In genomic region chr8:128428971-128429370, GRCm38 (mm10) we compare ENCODE assay signal across 29 mouse cellular contexts.
A peak's percentile ranks its signal among the peaks of the same experiment; 100 is the strongest.
DNase-seq lines count a peak whose midpoint lies in the region; ATAC-seq lines count a peak whose summit lies in the region.
"Had no signal": no experiment of that assay in that cellular context is flagged by ENCODE, and none has a peak within 500 bp of the region (broad histone marks: within the 10 kb centered on the region; RNA-seq: fewer than 3 reads in every experiment).

No protein-coding gene starts in this region.

- H3K4me3 ChIP-seq in midbrain, embryonic 15.5 days = no peak overlapping the region
- H3K4me3 ChIP-seq in midbrain, embryonic 14.5 days (replicated peaks; ENCODE audit: low read depth, low read length) = no peak overlapping the region
- H3K4me3 ChIP-seq: embryonic facial prominence, embryonic 12.5 days; embryonic facial prominence, embryonic 15.5 days; erythroblast, embryonic 14.5 days; forebrain, embryonic 12.5 days; forebrain, embryonic 15.5 days; heart, embryonic 12.5 days; heart, embryonic 15.5 days had no signal

- peak; percentile 52; the same call in 1 of the 2 replicates for ATAC-seq in midbrain, embryonic 15.5 days (replicated peaks)
- ATAC-seq in midbrain, embryonic 14.5 days (ENCODE audit: low FRiP score, low TSS enrichment) = no peak
- ATAC-seq in common myeloid progenitor, adult 5-6 weeks (replicated peaks; ENCODE audit: low read depth, poor library complexity, severe bottlenecking) = 0 out of 2 replicates have a peak, but pooled peaks have one; percentile 3
- ATAC-seq: CD4-positive, CD25-positive, alpha-beta regulatory T cell, adult 4 months; forebrain, embryonic 15.5 days; hindbrain, postnatal 0 days; inflammation-experienced regulatory T-cells, adult 6 months; intestine, embryonic 16.5 days had no signal

- 11% methylated on average over 1 of the region's 1 CpGs for WGBS in midbrain, embryonic 15.5 days
- WGBS in midbrain, embryonic 14.5 days = 41% methylated on average over 1 of the region's 1 CpGs

- no peaks in the 10 kb centered on the region for H3K27me3 ChIP-seq in midbrain, embryonic 15.5 days (replicated peaks)
- H3K27me3 ChIP-seq in midbrain, embryonic 14.5 days (ENCODE audit: control insufficient read depth, insufficient read depth, low read length) = no peaks in the 10 kb centered on the region
- H3K27me3 ChIP-seq: embryonic facial prominence, embryonic 12.5 days; embryonic facial prominence, embryonic 15.5 days; forebrain, embryonic 12.5 days; forebrain, embryonic 15.5 days; heart, embryonic 12.5 days; heart, embryonic 15.5 days had no signal

- H3K4me2 ChIP-seq in midbrain, embryonic 15.5 days = no peak overlapping the region
- H3K4me2 ChIP-seq in midbrain, embryonic 14.5 days (ENCODE audit: low read length) = no peak overlapping the region
- H3K4me2 ChIP-seq: embryonic facial prominence, embryonic 12.5 days; embryonic facial prominence, embryonic 15.5 days; forebrain, embryonic 12.5 days; forebrain, embryonic 15.5 days; heart, embryonic 12.5 days; heart, embryonic 15.5 days; hindbrain, embryonic 14.5 days had no signal

- no peaks in the 10 kb centered on the region for H3K4me1 ChIP-seq in midbrain, embryonic 15.5 days
- H3K4me1 ChIP-seq in midbrain, embryonic 14.5 days (ENCODE audit: control insufficient read depth, insufficient read depth, low read length) = no peaks in the 10 kb centered on the region
- H3K4me1 ChIP-seq: embryonic facial prominence, embryonic 12.5 days; embryonic facial prominence, embryonic 15.5 days; forebrain, embryonic 12.5 days; forebrain, embryonic 15.5 days had no signal

- H3K9ac ChIP-seq in midbrain, embryonic 15.5 days = no peak overlapping the region
- H3K9ac ChIP-seq in midbrain, embryonic 14.5 days (replicated peaks; ENCODE audit: low read length) = no peak overlapping the region
- H3K9ac ChIP-seq: embryonic facial prominence, embryonic 12.5 days; embryonic facial prominence, embryonic 15.5 days; forebrain, embryonic 12.5 days; forebrain, embryonic 15.5 days; heart, embryonic 12.5 days; heart, embryonic 15.5 days; hindbrain, embryonic 14.5 days had no signal

- no peaks in the 10 kb centered on the region for H3K9me3 ChIP-seq in midbrain, embryonic 15.5 days
- H3K9me3 ChIP-seq in midbrain, embryonic 14.5 days (ENCODE audit: control insufficient read depth, low read length) = no peaks in the 10 kb centered on the region
- H3K9me3 ChIP-seq: embryonic facial prominence, embryonic 12.5 days; embryonic facial prominence, embryonic 15.5 days; forebrain, embryonic 12.5 days; forebrain, embryonic 15.5 days; heart, embryonic 12.5 days; heart, embryonic 15.5 days had no signal

- DNase-seq in midbrain, embryonic 14.5 days = no peak
- DNase-seq in 3T3-L1 (ENCODE audit: low read depth, low spot score) (peak; percentile 18), NIH3T3 (ENCODE audit: low read depth) (peak; percentile 33)
- no peak for DNase-seq in embryo, embryonic 11 days
- DNase-seq in cerebellum, postnatal 4 days (ENCODE audit: low spot score in 2 of 2) = no peak
- DNase-seq in retina, postnatal 1 day = no peak
- DNase-seq: adrenal gland, adult 2 months; adrenal gland, postnatal 14 days; cerebellum, adult 18-20 months; cerebellum, adult 9-10 months; cerebellum, postnatal 14 days; gastrocnemius, postnatal 25 days; heart, adult 18-20 months; heart, postnatal 10 days; heart, postnatal 36 days had no signal

- H3K36me3 ChIP-seq in midbrain, embryonic 15.5 days (replicated peaks) = peaks cover 6% of the 10 kb centered on the region; the same call in 1 of the 2 replicates
- H3K36me3 ChIP-seq in midbrain, embryonic 14.5 days (ENCODE audit: control insufficient read depth, insufficient read depth, low read length) = peaks cover 22% of the 10 kb centered on the region

- no peak overlapping the region for H3K27ac ChIP-seq in midbrain, embryonic 15.5 days
- H3K27ac ChIP-seq in midbrain, embryonic 14.5 days (replicated peaks; ENCODE audit: low read depth, low read length) = no peak overlapping the region
- H3K27ac ChIP-seq: embryonic facial prominence, embryonic 12.5 days; embryonic facial prominence, embryonic 15.5 days; forebrain, embryonic 12.5 days; forebrain, embryonic 15.5 days; heart, embryonic 15.5 days; hindbrain, embryonic 14.5 days; hindbrain, postnatal 0 days had no signal

Comparison
In these comparisons a context has a peak if more than half of its experiments do, and no peak if none do; other contexts are left out.
1. DNase-seq: peak in 3T3-L1 (single experiment) and NIH3T3 (single experiment); none in midbrain, embryonic 14.5 days (single experiment), embryo, embryonic 11 days (single experiment), cerebellum, postnatal 4 days (0 of 2) and retina, postnatal 1 day (single experiment).